ENCODE assay signal across 8 mouse cellular contexts in genomic region chr15:86181941-86182439, GRCm38 (mm10). TPM values are rescaled to one million over a fixed set of nuclear protein-coding genes. Genes with fewer than 3 reads are reported as not detected.
A peak's percentile ranks its signal among the peaks of the same experiment; 100 is the strongest.
DNase-seq lines count a peak whose midpoint lies in the region; ATAC-seq and TF ChIP-seq lines count a peak whose summit lies in the region.

No protein-coding gene starts in this region.

- no peak overlapping the region for H3K4me3 ChIP-seq in hindbrain, embryonic 13.5 days
- no peak overlapping the region for H3K4me3 ChIP-seq in hindbrain, embryonic 11.5 days (ENCODE audit: low read depth, low read length)
- H3K4me3 ChIP-seq in heart, embryonic 14.5 days (ENCODE audit: control insufficient read depth in 1 of 2, insufficient read depth in 1 of 2, low read depth in 1 of 2, low read length in 2 of 2): 0 out of 4 replicates have a peak overlapping the region, but pooled peaks of 1 of the 2 experiments have one; percentile 13
- H3K4me3 ChIP-seq in liver, embryonic 12.5 days: no peak overlapping the region
- H3K4me3 ChIP-seq in small intestine, adult 2 months (ENCODE audit: low read depth, low read length): peak overlapping the region; percentile 48

- no peak for TF ChIP-seq POLR2A in small intestine, adult 2 months (IDR thresholded peaks at IDR 0.05; ENCODE audit: low read depth, low read length)

- TF ChIP-seq CTCF in small intestine, adult 2 months (IDR thresholded peaks at IDR 0.05; ENCODE audit: extremely low read depth, insufficient read length, insufficient replicate concordance, low read depth, low read length): no peak

- ATAC-seq in hindbrain, embryonic 13.5 days (ENCODE audit: low FRiP score): no peak
- ATAC-seq in hindbrain, embryonic 11.5 days (ENCODE audit: low FRiP score): no peak
- ATAC-seq in heart, embryonic 14.5 days (ENCODE audit: insufficient number of reproducible peaks, insufficient read depth, low FRiP score, low read depth): no peak
- no peak for ATAC-seq in liver, embryonic 12.5 days

- H3K27me3 ChIP-seq in hindbrain, embryonic 13.5 days: no peaks in the 10 kb centered on the region
- no peaks in the 10 kb centered on the region for H3K27me3 ChIP-seq in hindbrain, embryonic 11.5 days (ENCODE audit: control insufficient read depth, insufficient read depth, low read length)
- no peaks in the 10 kb centered on the region for H3K27me3 ChIP-seq in heart, embryonic 14.5 days (ENCODE audit: control insufficient read depth, insufficient read depth, low read length)
- H3K27me3 ChIP-seq in liver, embryonic 12.5 days (replicated peaks): peaks cover 42% of the 10 kb centered on the region
- H3K27me3 ChIP-seq in small intestine, adult 2 months (ENCODE audit: control insufficient read depth, insufficient read depth, low read length): no peaks in the 10 kb centered on the region

- H3K9me3 ChIP-seq in hindbrain, embryonic 13.5 days: no peaks in the 10 kb centered on the region
- H3K9me3 ChIP-seq in hindbrain, embryonic 11.5 days (ENCODE audit: control insufficient read depth, low read length): no peaks in the 10 kb centered on the region
- no peaks in the 10 kb centered on the region for H3K9me3 ChIP-seq in heart, embryonic 14.5 days (ENCODE audit: control insufficient read depth, low read length)
- no peaks in the 10 kb centered on the region for H3K9me3 ChIP-seq in liver, embryonic 12.5 days (replicated peaks)

- no peaks in the 10 kb centered on the region for H3K36me3 ChIP-seq in hindbrain, embryonic 13.5 days
- no peaks in the 10 kb centered on the region for H3K36me3 ChIP-seq in hindbrain, embryonic 11.5 days (ENCODE audit: control insufficient read depth, insufficient read depth, low read length)
- no peaks in the 10 kb centered on the region for H3K36me3 ChIP-seq in heart, embryonic 14.5 days (ENCODE audit: control insufficient read depth, insufficient read depth, low read length)
- no peaks in the 10 kb centered on the region for H3K36me3 ChIP-seq in liver, embryonic 12.5 days
- no peaks in the 10 kb centered on the region for H3K36me3 ChIP-seq in small intestine, adult 2 months (ENCODE audit: control insufficient read depth, insufficient read depth, low read length)

- peak overlapping the region; percentile 43 for H3K9ac ChIP-seq in hindbrain, embryonic 13.5 days
- H3K9ac ChIP-seq in hindbrain, embryonic 11.5 days (ENCODE audit: low read depth, low read length): no peak overlapping the region
- H3K9ac ChIP-seq in heart, embryonic 14.5 days (ENCODE audit: low read length): 0 out of 2 replicates have a peak overlapping the region, but pooled peaks have one; percentile 16
- H3K9ac ChIP-seq in liver, embryonic 12.5 days: no peak overlapping the region

- peaks cover 42% of the 10 kb centered on the region for H3K4me1 ChIP-seq in hindbrain, embryonic 13.5 days (replicated peaks)
- H3K4me1 ChIP-seq in hindbrain, embryonic 11.5 days (replicated peaks; ENCODE audit: control insufficient read depth, insufficient read depth, low read length): 0 out of 2 replicates have a peak, but pooled peaks cover 2% of the 10 kb centered on the region
- H3K4me1 ChIP-seq in heart, embryonic 14.5 days (ENCODE audit: control insufficient read depth in 2 of 2, insufficient read depth in 2 of 2, low read length in 2 of 2): peaks cover 32 to 36% of the 10 kb centered on the region in 2 experiments
- H3K4me1 ChIP-seq in liver, embryonic 12.5 days: peaks cover 45% of the 10 kb centered on the region
- peaks cover 51% of the 10 kb centered on the region for H3K4me1 ChIP-seq in small intestine, adult 2 months (ENCODE audit: control insufficient read depth, insufficient read depth, insufficient read length, low read length)

- no peak for DNase-seq in hindbrain, embryonic 11.5 days (ENCODE audit: low spot score)
- DNase-seq in R1 (ENCODE audit: low read depth, low spot score): peak; percentile 26
- no peak for DNase-seq in right cerebral cortex, adult 18-20 months
- DNase-seq in ovary, postnatal 10 days (ENCODE audit: low spot score): no peak

- H3K27ac ChIP-seq in hindbrain, embryonic 13.5 days: peak overlapping the region; percentile 40
- no peak overlapping the region for H3K27ac ChIP-seq in hindbrain, embryonic 11.5 days (ENCODE audit: low read depth, low read length)
- H3K27ac ChIP-seq in heart, embryonic 14.5 days (replicated peaks in 1 of 2; ENCODE audit: control insufficient read depth in 1 of 2, insufficient read depth in 1 of 2, low read depth in 2 of 2, low read length in 2 of 2): peak overlapping the region; percentile 54 to 75; a peak in 3 of 4 replicates
- peak overlapping the region; percentile 18; the same call in 1 of the 2 replicates for H3K27ac ChIP-seq in liver, embryonic 12.5 days
- peak overlapping the region; percentile 93 for H3K27ac ChIP-seq in small intestine, adult 2 months (ENCODE audit: insufficient read depth, low read depth, low read length)

- no peak overlapping the region for H3K4me2 ChIP-seq in hindbrain, embryonic 13.5 days
- H3K4me2 ChIP-seq in hindbrain, embryonic 11.5 days (replicated peaks; ENCODE audit: low read depth, low read length): no peak overlapping the region
- peak overlapping the region; percentile 40 for H3K4me2 ChIP-seq in heart, embryonic 14.5 days (ENCODE audit: low read length)
- H3K4me2 ChIP-seq in liver, embryonic 12.5 days: peak overlapping the region; percentile 31

- 40% methylated on average over 11 of the region's 11 CpGs for WGBS in hindbrain, embryonic 13.5 days
- 60% methylated on average over 11 of the region's 11 CpGs for WGBS in hindbrain, embryonic 11.5 days
- 26% methylated on average over 11 of the region's 11 CpGs for WGBS in heart, embryonic 14.5 days
- WGBS in liver, embryonic 12.5 days (ENCODE audit: insufficient replicate concordance): 9% methylated on average over 11 of the region's 11 CpGs
- WGBS in small intestine, adult 2 months: 3% methylated on average over 11 of the region's 11 CpGs

RNA-seq across cellular contexts. Expression of gene Cerk, which starts 4.0 kb away (rescaled TPM):
- polyA plus RNA-seq in hindbrain, embryonic 13.5 days (2015; fragmentation: Nextera tagmentation; extraction: Ambion mirVana): 24.3 and 24.5 TPM in 2 replicates
- polyA plus RNA-seq in hindbrain, embryonic 11.5 days (2014; fragmentation: Nextera tagmentation; extraction: Ambion mirVana): 16.9 and 18.4 TPM in 2 replicates
- 15.4 and 16.1 TPM in 2 replicates for polyA plus RNA-seq in heart, embryonic 14.5 days (2014; fragmentation: Nextera tagmentation; extraction: Ambion mirVana)
- 5.7 and 5.9 TPM in 2 replicates for polyA plus RNA-seq in liver, embryonic 12.5 days (2016; fragmentation: Nextera tagmentation; extraction: Ambion mirVana)
- 14.4 and 47.8 TPM in 2 replicates for polyA plus RNA-seq in small intestine, adult 2 months (2012; rRNA removed)

RNA-seq across cellular contexts. Expression of gene Tbc1d22a, which starts 32.3 kb away (rescaled TPM):
- 12.1 and 13.5 TPM in 2 replicates for polyA plus RNA-seq in hindbrain, embryonic 13.5 days (2015; fragmentation: Nextera tagmentation; extraction: Ambion mirVana)
- polyA plus RNA-seq in hindbrain, embryonic 11.5 days (2014; fragmentation: Nextera tagmentation; extraction: Ambion mirVana): 7.3 and 8.3 TPM in 2 replicates
- polyA plus RNA-seq in heart, embryonic 14.5 days (2014; fragmentation: Nextera tagmentation; extraction: Ambion mirVana): 8.6 and 9.1 TPM in 2 replicates
- polyA plus RNA-seq in liver, embryonic 12.5 days (2016; fragmentation: Nextera tagmentation; extraction: Ambion mirVana): 8.8 and 9.2 TPM in 2 replicates
- 23.1 and 54.8 TPM in 2 replicates for polyA plus RNA-seq in small intestine, adult 2 months (2012; rRNA removed)

Comparison
In these comparisons a context has a peak if more than half of its experiments do, and no peak if none do; other contexts are left out.
1. H3K9ac ChIP-seq: peak in hindbrain, embryonic 13.5 days (single experiment) and heart, embryonic 14.5 days (single experiment); none in hindbrain, embryonic 11.5 days (single experiment) and liver, embryonic 12.5 days (single experiment).
2. H3K4me2 ChIP-seq: peak in heart, embryonic 14.5 days (single experiment) and liver, embryonic 12.5 days (single experiment); none in hindbrain, embryonic 13.5 days (single experiment) and hindbrain, embryonic 11.5 days (single experiment).